Mouse (Mus musculus): ENCODE measurements around the gene Ppm1d.
A peak's percentile ranks its signal among the peaks of the same experiment; 100 is the strongest.

The Ppm1d gene

GRCm38 (mm10) chr11:85334778-85335177, 23.7 kb downstream of the Ppm1d start:
- peak; percentile 60 for DNase-seq

- no peak for DNase-seq
These were observed 28.3 kb downstream of the Ppm1d start for GRCm38 (mm10) chr11:85339173-85339831.

- DNase-seq, result no peak
These were observed 29.1 kb downstream of the Ppm1d start for GRCm38 (mm10) chr11:85340070-85340616.

GRCm38 (mm10) chr11:85352539-85353380, 41.7 kb downstream of the Ppm1d start, which contains the start of gene Bcas3:
TSS of gene Bcas3 (plus strand) at chr11:85353167.
- peak; percentile 99 for DNase-seq

- DNase-seq, result no peak
These were observed 42.8 kb downstream of the Ppm1d start for GRCm38 (mm10) chr11:85353819-85354218.

- DNase-seq, result no peak
These were observed 48.6 kb downstream of the Ppm1d start for GRCm38 (mm10) chr11:85359641-85360040.

- DNase-seq, result no peak
These were observed 50.6 kb downstream of the Ppm1d start for GRCm38 (mm10) chr11:85361621-85362020.

GRCm38 (mm10) chr11:85366168-85366567, 55.1 kb downstream of the Ppm1d start:
- no peak for DNase-seq

GRCm38 (mm10) chr11:85367823-85368222, 56.8 kb downstream of the Ppm1d start:
- DNase-seq, result no peak

- no peak for DNase-seq
These were observed 68.0 kb downstream of the Ppm1d start for GRCm38 (mm10) chr11:85379091-85379490.

- no peak for DNase-seq
These were observed 69.0 kb downstream of the Ppm1d start for GRCm38 (mm10) chr11:85380046-85380445.

GRCm38 (mm10) chr11:85382055-85382454, 71.0 kb downstream of the Ppm1d start:
- peak; percentile 59 for DNase-seq

GRCm38 (mm10) chr11:85383975-85384821, 73.2 kb downstream of the Ppm1d start:
- no peak for DNase-seq

- DNase-seq, result no peak
These were observed 81.3 kb downstream of the Ppm1d start for GRCm38 (mm10) chr11:85392179-85392863.

GRCm38 (mm10) chr11:85392864-85393220, 81.8 kb downstream of the Ppm1d start:
- DNase-seq, result no peak

- DNase-seq, result no peak
These were observed 82.9 kb downstream of the Ppm1d start for GRCm38 (mm10) chr11:85393990-85394389.

GRCm38 (mm10) chr11:85395361-85395760, 84.3 kb downstream of the Ppm1d start:
- no peak for DNase-seq

Measured in cerebellum, adult 9-11 months (tissue).